11 mouse cellular contexts compared by ENCODE assay signal in genomic region chr19:42493257-42493917, GRCm38 (mm10). TPM values are rescaled to one million over a fixed set of nuclear protein-coding genes. Genes with fewer than 3 reads are reported as not detected.
DNase-seq lines count a peak whose midpoint lies in the region; ATAC-seq and TF ChIP-seq lines count a peak whose summit lies in the region.
"Had no signal": no experiment of that assay in that cellular context is flagged by ENCODE, and none has a peak within 500 bp of the region (broad histone marks: within the 10 kb centered on the region; RNA-seq: fewer than 3 reads in every experiment).

No protein-coding gene starts in this region.

- no peaks in the 10 kb centered on the region for H3K9me3 ChIP-seq in stomach, embryonic 16.5 days (replicated peaks; ENCODE audit: control insufficient read depth, low read length)
- no peaks in the 10 kb centered on the region for H3K9me3 ChIP-seq in stomach, postnatal 0 days (ENCODE audit: control insufficient read depth, low read length)
- no peaks in the 10 kb centered on the region for H3K9me3 ChIP-seq in midbrain, embryonic 10.5 days (replicated peaks)
- H3K9me3 ChIP-seq in heart, embryonic 12.5 days (replicated peaks) = no peaks in the 10 kb centered on the region
- H3K9me3 ChIP-seq: heart, embryonic 10.5 days; stomach, embryonic 15.5 days had no signal

- ATAC-seq in stomach, embryonic 16.5 days (ENCODE audit: insufficient read depth, low FRiP score) = peak; percentile 37; the same call in 1 of the 2 replicates
- no peak for ATAC-seq in stomach, postnatal 0 days (ENCODE audit: low FRiP score, low TSS enrichment)
- ATAC-seq in heart, embryonic 12.5 days (ENCODE audit: insufficient number of reproducible peaks, low FRiP score) = no peak

- H3K9ac ChIP-seq in stomach, embryonic 16.5 days (ENCODE audit: low read length) = no peak overlapping the region
- H3K9ac ChIP-seq in stomach, postnatal 0 days (ENCODE audit: low read length) = no peak overlapping the region
- no peak overlapping the region for H3K9ac ChIP-seq in heart, embryonic 12.5 days
- H3K9ac ChIP-seq: stomach, embryonic 15.5 days had no signal

- no peaks in the 10 kb centered on the region for H3K36me3 ChIP-seq in stomach, embryonic 16.5 days (ENCODE audit: control insufficient read depth, insufficient read depth, low read length)
- H3K36me3 ChIP-seq in stomach, postnatal 0 days (ENCODE audit: control insufficient read depth, insufficient read depth, low read length) = no peaks in the 10 kb centered on the region
- no peaks in the 10 kb centered on the region for H3K36me3 ChIP-seq in midbrain, embryonic 10.5 days
- H3K36me3 ChIP-seq in heart, embryonic 12.5 days = no peaks in the 10 kb centered on the region
- H3K36me3 ChIP-seq: heart, embryonic 10.5 days; stomach, embryonic 15.5 days had no signal

- 55% methylated on average over 5 of the region's 5 CpGs for WGBS in stomach, embryonic 16.5 days
- WGBS in stomach, postnatal 0 days = 67% methylated on average over 5 of the region's 5 CpGs
- WGBS in midbrain, embryonic 10.5 days = 40% methylated on average over 5 of the region's 5 CpGs
- WGBS in heart, embryonic 12.5 days = 53% methylated on average over 5 of the region's 5 CpGs

- H3K27ac ChIP-seq in stomach, embryonic 16.5 days (ENCODE audit: low read length) = no peak overlapping the region
- no peak overlapping the region for H3K27ac ChIP-seq in stomach, postnatal 0 days (replicated peaks)
- peak overlapping the region; percentile 56 for H3K27ac ChIP-seq in midbrain, embryonic 10.5 days (replicated peaks)
- H3K27ac ChIP-seq in heart, embryonic 12.5 days (ENCODE audit: poor library complexity, severe bottlenecking) = no peak overlapping the region
- H3K27ac ChIP-seq: heart, embryonic 10.5 days; stomach, embryonic 15.5 days had no signal

- no peak overlapping the region for H3K4me2 ChIP-seq in stomach, embryonic 16.5 days (ENCODE audit: low read depth, low read length)
- no peak overlapping the region for H3K4me2 ChIP-seq in stomach, postnatal 0 days (replicated peaks; ENCODE audit: low read depth)
- H3K4me2 ChIP-seq in heart, embryonic 12.5 days = no peak overlapping the region
- H3K4me2 ChIP-seq: stomach, embryonic 15.5 days had no signal

- TF ChIP-seq EP300 in stomach, postnatal 0 days (optimal IDR thresholded peaks at IDR 0.05) = no peak

- no peaks in the 10 kb centered on the region for H3K27me3 ChIP-seq in stomach, embryonic 16.5 days (ENCODE audit: control insufficient read depth, insufficient read depth, low read length)
- no peaks in the 10 kb centered on the region for H3K27me3 ChIP-seq in stomach, postnatal 0 days (ENCODE audit: control insufficient read depth, insufficient read depth, low read length)
- peaks cover 20% of the 10 kb centered on the region; the same call in 1 of the 2 replicates for H3K27me3 ChIP-seq in midbrain, embryonic 10.5 days (ENCODE audit: low read depth, poor library complexity, severe bottlenecking)
- peaks cover 55% of the 10 kb centered on the region for H3K27me3 ChIP-seq in heart, embryonic 12.5 days (replicated peaks)
- H3K27me3 ChIP-seq: stomach, embryonic 15.5 days had no signal

- H3K4me1 ChIP-seq in stomach, embryonic 16.5 days (ENCODE audit: control insufficient read depth, insufficient read depth, low read length) = no peaks in the 10 kb centered on the region
- H3K4me1 ChIP-seq in stomach, postnatal 0 days (replicated peaks; ENCODE audit: control insufficient read depth, insufficient read depth) = no peaks in the 10 kb centered on the region; the same call in 1 of the 2 replicates
- peaks cover 26% of the 10 kb centered on the region for H3K4me1 ChIP-seq in midbrain, embryonic 10.5 days
- H3K4me1 ChIP-seq in heart, embryonic 12.5 days (replicated peaks) = no peaks in the 10 kb centered on the region
- H3K4me1 ChIP-seq: stomach, embryonic 15.5 days had no signal

- peak; percentile 16 for DNase-seq in cerebellum, adult 9-11 months
- no peak for DNase-seq in cerebellum, adult 9-10 months
- no peak for DNase-seq in stomach, postnatal 0 days (ENCODE audit: low spot score)
- DNase-seq in midbrain, embryonic 10.5 days (ENCODE audit: low spot score) = no peak
- DNase-seq in embryo, embryonic 10.5 days (ENCODE audit: low spot score) = no peak
- no peak for DNase-seq in ovary, postnatal 14 days (ENCODE audit: low spot score)
- DNase-seq: kidney, postnatal 14 days had no signal

- H3K4me3 ChIP-seq in stomach, embryonic 16.5 days (replicated peaks; ENCODE audit: low read length) = no peak overlapping the region
- no peak overlapping the region for H3K4me3 ChIP-seq in stomach, postnatal 0 days (ENCODE audit: low read depth, low read length)
- no peak overlapping the region for H3K4me3 ChIP-seq in midbrain, embryonic 10.5 days
- no peak overlapping the region for H3K4me3 ChIP-seq in heart, embryonic 12.5 days
- H3K4me3 ChIP-seq: heart, embryonic 10.5 days; stomach, embryonic 15.5 days had no signal

- no peak for TF ChIP-seq CTCF in stomach, postnatal 0 days (IDR thresholded peaks at IDR 0.05; ENCODE audit: low read depth)

RNA-seq across cellular contexts. Expression of gene R3hcc1l, which starts 25.2 kb away (rescaled TPM):
- 22.2 and 22.8 TPM in 2 replicates for polyA plus RNA-seq in stomach, embryonic 16.5 days (2015; fragmentation: Nextera tagmentation; extraction: Ambion mirVana)
- polyA plus RNA-seq in stomach, postnatal 0 days (2015; fragmentation: Nextera tagmentation; extraction: Ambion mirVana) = 10.3 and 11.3 TPM in 2 replicates
- 23.3 and 23.7 TPM in 2 replicates for polyA plus RNA-seq in midbrain, embryonic 10.5 days (2016; fragmentation: Nextera tagmentation; extraction: Ambion mirVana)
- polyA plus RNA-seq in heart, embryonic 12.5 days (2016; fragmentation: Nextera tagmentation; extraction: Ambion mirVana) = 16.0 and 18.0 TPM in 2 replicates
